Mouse (Mus musculus) myocyte (in vitro differentiated cells): ENCODE measurements around the gene Gas7.

Experiments used
- MAX ChIP-seq: IDR thresholded peaks from one replicate; pipeline ENCODE4 v1.6.1; 2011; ENCODE audit warnings: low read depth, mild to moderate bottlenecking, control low read depth
- USF1 ChIP-seq: IDR thresholded peaks from one replicate; pipeline ENCODE4 v1.6.1; 2011; ENCODE audit warnings: low read depth, mild to moderate bottlenecking, control low read depth, moderate library complexity

DNA sequence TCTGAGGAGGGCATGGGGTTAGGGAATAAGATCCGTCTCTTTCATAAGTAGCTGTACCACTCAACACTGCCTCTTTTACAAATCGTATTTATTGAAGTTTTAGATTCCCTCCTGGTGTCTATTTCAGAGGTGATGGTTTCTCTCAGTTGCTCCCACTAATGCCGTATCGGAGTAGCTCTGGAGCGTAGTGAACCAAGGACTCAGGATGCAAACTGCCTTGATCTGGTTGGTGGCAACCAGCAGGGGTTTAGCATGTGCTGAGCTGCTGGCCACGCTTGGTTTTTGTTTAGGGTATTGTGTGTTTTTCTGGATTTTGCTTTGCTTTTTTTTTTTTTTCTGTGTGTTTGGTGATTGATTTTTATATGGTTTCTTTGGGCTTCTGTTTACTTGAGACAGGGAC lies 141.6 kb downstream of the Gas7 start:
- TF ChIP-seq USF1 (no peak), MAX (no peak)
